Mouse (Mus musculus): ENCODE measurements around the gene Ltbp4.

DNA sequence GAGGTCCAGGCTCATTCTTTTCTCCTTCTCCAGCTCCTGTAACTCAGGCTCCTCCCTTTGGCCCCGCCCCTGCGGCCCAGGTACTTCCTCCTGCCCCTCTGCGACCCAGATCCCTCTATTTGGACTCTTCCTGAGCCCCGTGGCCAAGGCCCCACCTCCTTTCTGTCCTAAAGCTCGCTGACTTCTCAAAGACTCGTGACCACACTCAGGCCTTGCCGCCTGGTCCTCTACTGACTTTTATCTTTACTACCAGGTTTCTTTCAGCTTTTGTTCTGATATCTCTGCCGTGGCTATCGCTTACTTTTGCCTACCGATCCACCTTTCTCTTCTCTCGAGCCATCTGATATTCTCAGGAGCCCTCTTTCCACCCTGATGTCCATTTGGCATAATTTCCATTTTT lies 30.5 kb upstream of the Ltbp4 start:
- TF ChIP-seq CTCF (IDR thresholded peaks at IDR 0.05 in 2 of 3, conservative IDR thresholded peaks at IDR 0.05 in 1 of 3; ENCODE audit: control insufficient read depth in 1 of 3, insufficient read depth in 1 of 3, low read depth in 2 of 3, low read length in 3 of 3, poor library complexity in 1 of 3, severe bottlenecking in 1 of 3) = no peak
- TF ChIP-seq MYC (IDR thresholded peaks at IDR 0.05; ENCODE audit: low read depth, low read length) = no peak
- TF ChIP-seq POLR2A (IDR thresholded peaks at IDR 0.05; ENCODE audit: control insufficient read depth in 1 of 2, insufficient read depth in 1 of 2, low read depth in 1 of 2, low read length in 2 of 2, poor library complexity in 1 of 2) = no peak
- no peak for TF ChIP-seq RAD21 (IDR thresholded peaks at IDR 0.05; ENCODE audit: low read depth, low read length)
- TF ChIP-seq NELFE (IDR thresholded peaks at IDR 0.05; ENCODE audit: low read depth, low read length) = no peak
- TF ChIP-seq USF2 (IDR thresholded peaks at IDR 0.05; ENCODE audit: borderline replicate concordance in 1 of 2, insufficient read depth in 1 of 2, low read depth in 1 of 2, low read length in 2 of 2) = no peak
- TF ChIP-seq SIN3A (IDR thresholded peaks at IDR 0.05; ENCODE audit: low read length) = no peak
- no peak for TF ChIP-seq RCOR1 (IDR thresholded peaks at IDR 0.05; ENCODE audit: low read depth, low read length)
- peak; percentile 42; the same call in 1 of the 2 replicates for TF ChIP-seq MXI1 (IDR thresholded peaks at IDR 0.05; ENCODE audit: low read depth, low read length)
- peak; percentile 28 to 37; a peak in 2 of 4 replicates for TF ChIP-seq EP300 (IDR thresholded peaks at IDR 0.05; ENCODE audit: low read depth in 1 of 2, low read length in 2 of 2)
- no peak for TF ChIP-seq ZKSCAN1 (IDR thresholded peaks at IDR 0.05; ENCODE audit: low read depth, low read length)
- no peak for TF ChIP-seq ZC3H11A (IDR thresholded peaks at IDR 0.05; ENCODE audit: low read depth, low read length)
